Mouse (Mus musculus) layer of hippocampus, postnatal 14 days (tissue): ENCODE results near the gene Bola1. TPM values are rescaled to one million over a fixed set of nuclear protein-coding genes. Genes with fewer than 3 reads are reported as not detected.
"Not testable (repeated sequence)": the region's sequence is repeated elsewhere in the genome, so short reads cannot be mapped to it uniquely, and the experiment has no call there.

ENCODE experiments used
- DNase-seq, 2 experiments: peaks; one replicate each; pipeline ENCODE4 v3.0.0; 2021 to 2022; ENCODE audit warnings: low spot score in 2 of 2, mixed read lengths in 1 of 2
- total RNA-seq, 2 experiments: library from RNA; stranded (reverse); gene quantifications; 2 replicates each; pipeline ENCODE4 v1.2.3; 2021

The Bola1 gene
- total RNA-seq, 2 experiments from 2014 or later, result 16.1 to 21.2 TPM

DNA sequence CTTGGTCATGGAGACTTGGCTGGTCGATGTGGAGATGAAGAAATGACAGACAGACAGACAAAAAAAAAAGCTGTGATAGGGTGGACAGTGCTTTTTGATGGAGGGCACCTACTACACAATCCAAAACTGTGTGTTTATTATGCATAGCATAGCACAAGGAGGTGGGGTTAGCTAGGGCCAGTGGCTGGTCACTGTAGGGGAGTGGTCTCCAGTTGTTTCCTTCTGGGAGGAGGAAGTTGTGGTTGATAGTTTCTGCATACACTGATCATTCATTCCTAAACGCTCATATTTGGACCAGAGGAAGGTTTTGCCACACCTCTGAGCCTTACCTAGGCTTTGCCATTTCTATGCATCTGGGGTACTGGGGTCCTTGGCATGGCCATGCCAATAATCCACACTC lies 10.9 kb upstream of the Bola1 start:
- no peak for DNase-seq

- no peak for DNase-seq
These were observed 9.3 kb upstream of the Bola1 start for GRCm38 (mm10) chr3:96228828-96229227.

DNA sequence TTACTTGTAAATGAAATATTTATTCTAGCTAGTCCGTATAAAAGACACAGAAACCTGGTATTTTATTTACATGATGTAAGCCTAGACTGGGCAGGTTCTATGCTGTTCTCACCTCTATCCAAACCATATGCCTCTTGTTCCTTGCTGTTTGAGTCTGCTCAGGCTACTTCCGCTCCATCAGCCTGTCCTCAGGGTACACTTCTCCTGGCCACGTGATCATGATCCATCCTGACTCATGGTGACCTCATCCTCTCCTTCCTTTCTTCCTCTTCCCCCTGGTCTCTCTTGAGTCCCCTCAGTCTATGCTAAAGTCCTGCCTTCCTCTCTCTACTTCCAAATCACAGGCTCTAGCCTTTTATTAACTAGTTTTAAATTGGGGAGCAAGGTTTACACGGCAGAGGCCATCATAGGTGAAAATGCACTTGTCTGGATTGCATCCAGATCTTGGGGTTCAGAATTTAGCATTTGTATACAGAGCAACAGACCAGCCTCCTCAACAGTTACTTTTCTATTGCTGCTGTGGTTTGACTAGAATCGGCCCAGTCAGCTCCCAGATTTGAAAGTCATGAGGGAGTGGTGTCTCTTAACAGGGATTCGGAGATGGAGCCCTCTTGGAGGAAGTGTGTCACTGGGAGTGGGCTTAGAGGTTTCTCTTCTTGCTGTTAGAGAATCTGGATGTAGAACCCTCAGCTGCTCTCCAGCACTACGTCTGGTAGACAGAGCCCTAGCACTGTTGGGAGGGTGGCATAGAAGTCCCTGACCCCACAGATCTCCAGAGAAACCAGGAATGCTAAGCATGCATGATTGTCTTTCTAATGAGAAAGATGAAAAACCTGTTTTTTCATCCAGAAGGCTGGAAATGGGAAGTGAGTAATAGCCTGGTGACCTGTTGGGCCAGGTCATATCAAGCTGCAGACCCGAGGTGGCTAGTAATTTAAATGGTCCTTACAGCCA lies 7.5 kb upstream of the Bola1 start:
- DNase-seq, result no peak

GRCm38 (mm10) chr3:96225421-96225820 lies 5.9 kb upstream of the Bola1 start:
- no peak for DNase-seq

GRCm38 (mm10) chr3:96222774-96223173 lies 3.3 kb upstream of the Bola1 start:
- peak in 1 of 2 experiments; percentile 49 for DNase-seq

DNA sequence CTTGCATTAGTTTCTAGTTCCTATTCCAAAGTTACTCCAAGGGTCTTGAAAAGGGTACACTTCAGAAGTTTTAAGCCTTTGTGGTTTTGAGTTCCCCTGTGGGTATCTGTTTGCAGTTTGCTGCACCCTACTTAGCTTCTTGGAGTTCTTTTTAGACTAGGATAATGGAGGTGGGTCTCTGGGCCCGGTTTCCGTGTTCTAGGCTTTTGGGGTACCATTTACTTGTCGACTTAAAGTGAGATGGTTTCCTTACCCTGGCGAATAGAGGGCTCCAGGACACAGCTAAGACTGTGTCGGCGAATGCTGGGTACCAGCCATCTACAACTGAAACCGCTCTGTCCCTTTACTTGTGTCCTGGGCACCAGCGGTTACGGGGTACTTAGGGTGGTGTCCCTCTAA lies 2.1 kb upstream of the Bola1 start:
- DNase-seq, result no peak

GRCm38 (mm10) chr3:96220765-96221639 lies 1.5 kb upstream of the Bola1 start, which contains the start of the genes Hist2h2ac and Hist2h2be:
Gene Hist2h2ac, minus strand, starts transcription at chr3:96220880.
Gene Hist2h2be, plus strand, starts transcription at chr3:96221119.
- DNase-seq, result peak; percentile 84 to 94

GRCm38 (mm10) chr3:96220131-96220764 lies 739 bp upstream of the Bola1 start:
- not testable (repeated sequence) for DNase-seq

GRCm38 (mm10) chr3:96219191-96219641 lies 293 bp downstream of the Bola1 start:
- DNase-seq, result no peak

DNA sequence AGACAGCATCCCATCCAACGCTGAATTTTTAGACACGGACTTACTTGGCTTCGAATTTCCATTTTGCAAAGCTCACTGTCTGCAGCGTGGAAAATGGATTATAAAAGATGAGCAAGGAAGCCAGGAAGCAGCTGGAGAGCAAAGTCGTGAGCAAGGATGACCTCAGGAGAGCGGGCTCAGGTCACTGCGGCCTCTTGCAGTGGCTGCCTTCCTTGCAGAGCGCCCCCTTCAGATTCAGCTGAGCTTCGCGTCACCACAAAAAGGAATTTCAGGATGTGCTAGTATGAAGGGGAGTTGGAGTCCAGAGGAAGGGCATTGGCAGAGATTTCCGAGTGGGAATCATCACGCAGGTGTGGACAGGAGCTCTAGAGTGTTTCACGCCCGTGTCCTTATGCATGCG lies 10.3 kb downstream of the Bola1 start:
- no peak for DNase-seq

- no peak for DNase-seq
These were observed 11.7 kb downstream of the Bola1 start for GRCm38 (mm10) chr3:96207819-96208218.

DNA sequence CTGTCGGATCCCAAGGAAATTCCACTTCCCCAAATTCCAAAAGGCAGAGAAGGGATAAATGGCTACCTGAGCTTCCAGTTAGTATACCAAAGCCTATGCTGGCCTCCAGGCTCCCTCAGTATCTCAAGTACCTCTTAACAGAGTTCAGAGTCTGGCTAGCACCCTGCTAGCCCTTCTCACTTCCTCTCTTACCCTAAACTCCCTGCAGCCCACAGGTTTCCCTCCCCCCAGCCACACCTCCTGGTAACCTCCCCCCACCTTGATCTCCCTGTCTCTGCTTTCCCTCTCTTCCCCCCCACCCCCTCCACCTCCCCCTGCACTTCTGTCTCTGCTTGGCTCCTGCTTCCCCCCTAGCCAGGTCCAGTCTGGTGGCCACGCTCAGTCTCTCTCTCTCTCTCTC lies 19.8 kb downstream of the Bola1 start:
- no peak for DNase-seq

DNA sequence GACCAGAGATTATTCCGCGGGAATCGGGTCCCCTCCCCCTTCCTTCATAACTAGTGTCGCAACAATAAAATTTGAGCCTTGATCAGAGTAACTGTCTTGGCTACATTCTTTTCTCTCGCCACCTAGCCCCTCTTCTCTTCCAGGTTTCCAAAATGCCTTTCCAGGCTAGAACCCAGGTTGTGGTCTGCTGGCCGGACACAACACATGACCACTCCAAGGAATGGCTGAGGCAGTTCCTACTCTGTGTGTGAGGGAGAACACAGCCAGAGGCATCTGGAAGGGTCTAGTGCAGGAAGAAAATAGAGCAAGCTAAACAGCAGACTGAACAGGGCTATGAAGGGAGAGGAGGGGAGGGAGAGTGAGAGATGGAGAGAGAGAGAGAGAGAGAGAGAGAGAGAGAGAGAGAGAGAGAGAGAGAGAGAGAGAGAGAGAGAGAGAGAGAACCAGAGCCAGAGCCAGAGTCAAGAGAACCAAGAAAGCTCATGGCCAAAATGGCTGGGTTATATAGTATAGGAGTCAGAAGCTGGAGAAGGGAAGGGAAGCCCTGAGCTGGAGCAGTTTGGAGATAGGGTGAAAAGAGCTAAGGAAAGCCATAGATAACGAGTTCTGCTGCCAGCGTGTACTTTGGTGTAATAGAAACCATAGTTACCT lies 20.8 kb downstream of the Bola1 start:
- DNase-seq, result not testable (repeated sequence)

GRCm38 (mm10) chr3:96198181-96198580 lies 21.3 kb downstream of the Bola1 start:
- DNase-seq, result no peak

DNA sequence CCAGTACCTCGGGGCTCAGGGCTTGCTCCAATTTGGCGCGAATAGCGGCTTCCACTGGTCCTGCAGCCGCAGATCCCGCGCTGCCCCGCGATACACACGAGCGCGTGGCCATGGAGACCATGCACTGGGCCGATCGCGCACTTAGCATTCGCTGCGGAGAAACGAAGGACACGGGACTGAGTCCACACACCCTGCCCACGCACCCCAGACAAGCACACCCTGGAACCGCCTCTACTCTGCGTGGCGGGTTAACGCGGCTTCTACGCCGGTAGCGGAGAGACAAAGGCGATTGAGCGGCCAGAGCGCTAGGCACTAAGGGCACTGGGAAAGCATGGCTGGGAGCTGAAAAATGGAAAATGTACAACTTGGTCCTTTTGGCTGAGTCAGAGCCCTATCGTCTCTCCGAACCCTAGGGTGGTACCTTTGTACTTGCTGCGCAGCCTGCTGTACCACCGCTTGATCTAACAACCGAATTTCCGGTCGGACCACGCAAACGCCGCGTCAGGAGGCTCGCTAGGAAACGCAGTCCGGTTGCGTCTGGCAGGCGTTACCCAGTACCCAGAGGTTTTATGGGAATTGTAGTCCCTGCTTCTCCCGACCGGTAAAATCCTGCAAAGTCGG lies 22.3 kb downstream of the Bola1 start:
- DNase-seq, result peak; percentile 89 to 95

GRCm38 (mm10) chr3:96196437-96197128 lies 22.9 kb downstream of the Bola1 start:
- DNase-seq, result no peak

- DNase-seq, result no peak
These were observed 23.7 kb downstream of the Bola1 start for GRCm38 (mm10) chr3:96195616-96196313.

- DNase-seq, result no peak
These were observed 24.5 kb downstream of the Bola1 start for GRCm38 (mm10) chr3:96194966-96195365.

- no peak for DNase-seq
These were observed 26.5 kb downstream of the Bola1 start for GRCm38 (mm10) chr3:96192977-96193376.
